Mouse (Mus musculus): ENCODE measurements around the gene Akr1d1.

Akr1d1 gene

GRCm38 (mm10) chr6:37563861-37564260 is 33.9 kb downstream of the Akr1d1 start:
- DNase-seq (ENCODE audit: low read depth, low spot score), result peak; percentile 10

GRCm38 (mm10) chr6:37567363-37567762 is 37.4 kb downstream of the Akr1d1 start:
- DNase-seq (ENCODE audit: low read depth, low spot score), result peak; percentile 26

GRCm38 (mm10) chr6:37571939-37572338 is 42.0 kb downstream of the Akr1d1 start:
- DNase-seq (ENCODE audit: low read depth, low spot score), result no peak

- no peak for DNase-seq (ENCODE audit: low read depth, low spot score)
Measured at GRCm38 (mm10) chr6:37572935-37573334, 43.0 kb downstream of the Akr1d1 start.

GRCm38 (mm10) chr6:37580476-37580875 is 50.5 kb downstream of the Akr1d1 start:
- no peak for DNase-seq (ENCODE audit: low read depth, low spot score)

GRCm38 (mm10) chr6:37589340-37589962 is 59.5 kb downstream of the Akr1d1 start:
- DNase-seq (ENCODE audit: low read depth, low spot score), result peak; percentile 96

GRCm38 (mm10) chr6:37590800-37591199 is 60.8 kb downstream of the Akr1d1 start:
- no peak for DNase-seq (ENCODE audit: low read depth, low spot score)

- peak; percentile 52 for DNase-seq (ENCODE audit: low read depth, low spot score)
Measured at GRCm38 (mm10) chr6:37592101-37593032, 62.4 kb downstream of the Akr1d1 start.

- no peak for DNase-seq (ENCODE audit: low read depth, low spot score)
Measured at GRCm38 (mm10) chr6:37593033-37593374, 63.0 kb downstream of the Akr1d1 start.

GRCm38 (mm10) chr6:37593551-37594089 is 63.6 kb downstream of the Akr1d1 start:
- no peak for DNase-seq (ENCODE audit: low read depth, low spot score)

GRCm38 (mm10) chr6:37597088-37597487 is 67.1 kb downstream of the Akr1d1 start:
- DNase-seq (ENCODE audit: low read depth, low spot score), result no peak

GRCm38 (mm10) chr6:37598033-37598432 is 68.1 kb downstream of the Akr1d1 start:
- peak; percentile 26 for DNase-seq (ENCODE audit: low read depth, low spot score)

GRCm38 (mm10) chr6:37600976-37601498 is 71.1 kb downstream of the Akr1d1 start:
- no peak for DNase-seq (ENCODE audit: low read depth, low spot score)

- DNase-seq (ENCODE audit: low read depth, low spot score), result no peak
Measured at GRCm38 (mm10) chr6:37602857-37603765, 73.1 kb downstream of the Akr1d1 start.

- DNase-seq (ENCODE audit: low read depth, low spot score), result no peak
Measured at GRCm38 (mm10) chr6:37604178-37604883, 74.4 kb downstream of the Akr1d1 start.

- DNase-seq (ENCODE audit: low read depth, low spot score), result no peak
Measured at GRCm38 (mm10) chr6:37604884-37605269, 74.9 kb downstream of the Akr1d1 start.

- DNase-seq (ENCODE audit: low read depth, low spot score), result no peak
Measured at GRCm38 (mm10) chr6:37607511-37608289, 77.7 kb downstream of the Akr1d1 start.

GRCm38 (mm10) chr6:37612603-37613284 is 82.8 kb downstream of the Akr1d1 start:
- no peak for DNase-seq (ENCODE audit: low read depth, low spot score)

- no peak for DNase-seq (ENCODE audit: low read depth, low spot score)
Measured at GRCm38 (mm10) chr6:37615490-37615889, 85.5 kb downstream of the Akr1d1 start.

Measured in 3T3-L1 (cell line).